Mouse (Mus musculus): Measurements from ENCODE around the gene Olfr273.
"Not testable (repeated sequence)": the region's sequence is repeated elsewhere in the genome, so short reads cannot be mapped to it uniquely, and the experiment has no call there.

Gene Olfr273

GRCm38 (mm10) chr4:52859136-52859535 is at the start of gene Olfr273:
Gene Olfr273, minus strand, starts transcription at chr4:52859236.
- no peak for DNase-seq

- no peak for DNase-seq
These were observed 5.1 kb upstream of the Olfr273 start for GRCm38 (mm10) chr4:52864156-52864555.

GRCm38 (mm10) chr4:52849672-52850071 is 9.4 kb downstream of the Olfr273 start:
- DNase-seq: no peak

GRCm38 (mm10) chr4:52849039-52849635 is 9.9 kb downstream of the Olfr273 start:
- no peak for DNase-seq

GRCm38 (mm10) chr4:52845411-52845810 is 13.6 kb downstream of the Olfr273 start:
- not testable (repeated sequence) for DNase-seq

- no peak for DNase-seq
These were observed 37.7 kb downstream of the Olfr273 start for GRCm38 (mm10) chr4:52821375-52821774.

- DNase-seq: no peak
These were observed 44.7 kb downstream of the Olfr273 start, which contains the start of gene Olfr275 for GRCm38 (mm10) chr4:52814304-52814703. Gene Olfr275, plus strand, starts transcription at chr4:52814604.

- peak; percentile 16 for DNase-seq
These were observed 47.2 kb downstream of the Olfr273 start for GRCm38 (mm10) chr4:52811871-52812270.

Measured in retina, postnatal 1 day (tissue).